Mouse (Mus musculus) spleen, postnatal 36 days (tissue): ENCODE data around the gene Nyap2.
"Not testable (repeated sequence)": the region's sequence is repeated elsewhere in the genome, so short reads cannot be mapped to it uniquely, and the experiment has no call there.

Experiments used
- DNase-seq, 2 experiments: peaks; one replicate each; pipeline ENCODE4 v3.0.0; 2022; ENCODE audit warnings: low spot score in 2 of 2, mixed read lengths in 1 of 2

Nyap2 gene

GRCm38 (mm10) chr1:81180686-81181085 is 103.9 kb downstream of the Nyap2 start:
- DNase-seq = no peak

GRCm38 (mm10) chr1:81209536-81209935 is 132.8 kb downstream of the Nyap2 start:
- no peak for DNase-seq

- DNase-seq = no peak
Observed at GRCm38 (mm10) chr1:81211491-81211890, 134.7 kb downstream of the Nyap2 start.

GRCm38 (mm10) chr1:81219790-81220189 is 143.0 kb downstream of the Nyap2 start:
- no peak for DNase-seq

- no peak for DNase-seq
Observed at GRCm38 (mm10) chr1:81231759-81232406, 155.1 kb downstream of the Nyap2 start.

- DNase-seq = not testable (repeated sequence)
Observed at GRCm38 (mm10) chr1:81232407-81232789, 155.6 kb downstream of the Nyap2 start.

- no peak for DNase-seq
Observed at GRCm38 (mm10) chr1:81248447-81249205, 171.9 kb downstream of the Nyap2 start.

GRCm38 (mm10) chr1:81250068-81250467 is 173.3 kb downstream of the Nyap2 start:
- no peak for DNase-seq

- no peak for DNase-seq
Observed at GRCm38 (mm10) chr1:81266441-81266840, 189.7 kb downstream of the Nyap2 start.

- DNase-seq = no peak
Observed at GRCm38 (mm10) chr1:81280978-81281377, 204.2 kb downstream of the Nyap2 start.

- no peak for DNase-seq
Observed at GRCm38 (mm10) chr1:81285633-81286032, 208.9 kb downstream of the Nyap2 start.

- no peak for DNase-seq
Observed at GRCm38 (mm10) chr1:81287088-81287487, 210.3 kb downstream of the Nyap2 start.

- DNase-seq = no peak
Observed at GRCm38 (mm10) chr1:81300735-81301134, 224.0 kb downstream of the Nyap2 start.

GRCm38 (mm10) chr1:81301661-81302060 is 224.9 kb downstream of the Nyap2 start:
- DNase-seq = no peak

GRCm38 (mm10) chr1:81303389-81303788 is 226.6 kb downstream of the Nyap2 start:
- no peak for DNase-seq

- DNase-seq = no peak
Observed at GRCm38 (mm10) chr1:81307407-81307806, 230.7 kb downstream of the Nyap2 start.

- DNase-seq = no peak
Observed at GRCm38 (mm10) chr1:81307934-81308333, 231.2 kb downstream of the Nyap2 start.

- DNase-seq = peak; percentile 4 to 5
Observed at GRCm38 (mm10) chr1:81310087-81310626, 233.4 kb downstream of the Nyap2 start.

GRCm38 (mm10) chr1:81316403-81316994 is 239.7 kb downstream of the Nyap2 start:
- DNase-seq = peak in 1 of 2 experiments; percentile 10

- no peak for DNase-seq
Observed at GRCm38 (mm10) chr1:81316995-81317413, 240.3 kb downstream of the Nyap2 start.

GRCm38 (mm10) chr1:81387722-81388121 is 311.0 kb downstream of the Nyap2 start:
- no peak for DNase-seq
